Mouse (Mus musculus) stomach, postnatal 0 days (tissue): ENCODE measurements at regions not wholly inside any gene's neighbourhood (a gene's known extent, or its start where the extent isn't known, plus 50 kb on each side); places are given as distances from the start of the nearest gene placed in this dataset.
A peak's percentile ranks its signal among the peaks of the same experiment; 100 is the strongest.

Experiments used
- ATAC-seq: fragments of 200-750 bp; cut with Nextera tagmentation; 2 replicates; pipeline ENCODE4 v1.8.0; 2017; ENCODE audit not compliant: low FRiP score, low TSS enrichment
- DNase-seq: peaks from one replicate; pipeline ENCODE4 v3.0.0-alpha.2; 2016; ENCODE audit warnings: low spot score
- H3K27ac ChIP-seq: fragments of 300-500 bp; sonication (generic); replicated peaks from 2 replicates; pipeline ENCODE4 v1.5.1; 2014; ENCODE audit warnings: mild to moderate bottlenecking, control low read depth
- H3K27me3 ChIP-seq: fragments of 300-500 bp; sonication (generic); 2 replicates; pipeline ENCODE4 v1.6.1; 2014; ENCODE audit warnings: low read length; ENCODE audit not compliant: control insufficient read depth, insufficient read depth
- H3K36me3 ChIP-seq: fragments of 300-500 bp; sonication (generic); 2 replicates; pipeline ENCODE4 v1.6.1; 2014; ENCODE audit warnings: low read length, mixed read lengths; ENCODE audit not compliant: control insufficient read depth, insufficient read depth
- H3K4me1 ChIP-seq: fragments of 300-500 bp; sonication (generic); replicated peaks from 2 replicates; pipeline ENCODE4 v1.6.1; 2014; ENCODE audit warnings: antibody characterized with exemption; ENCODE audit not compliant: control insufficient read depth, insufficient read depth
- H3K4me2 ChIP-seq: fragments of 300-500 bp; sonication (generic); replicated peaks from 2 replicates; pipeline ENCODE4 v1.6.1; 2014; ENCODE audit warnings: low read depth, mild to moderate bottlenecking, control low read depth, moderate library complexity
- H3K4me3 ChIP-seq: fragments of 300-500 bp; sonication (generic); 2 replicates; pipeline ENCODE4 v1.5.1; 2014; ENCODE audit warnings: low read depth, low read length, control low read depth
- H3K9ac ChIP-seq: fragments of 300-500 bp; sonication (generic); 2 replicates; pipeline ENCODE4 v1.6.1; 2014; ENCODE audit warnings: mild to moderate bottlenecking, low read length, control low read depth, mixed read lengths
- H3K9me3 ChIP-seq: fragments of 300-500 bp; sonication (generic); 2 replicates; pipeline ENCODE4 v1.6.1; 2016; ENCODE audit warnings: low read length; ENCODE audit not compliant: control insufficient read depth
- CTCF ChIP-seq: IDR thresholded peaks from 2 replicates; pipeline ENCODE4 v1.5.1; 2016; ENCODE audit warnings: antibody characterized with exemption, low read depth, mild to moderate bottlenecking, moderate library complexity
- EP300 ChIP-seq: optimal IDR thresholded peaks from 2 replicates; pipeline ENCODE3; 2016; ENCODE audit warnings: antibody characterized with exemption
- WGBS: fragments of 180-500 bp; shearing (Covaris S2); extraction: QIAGEN DNeasy Blood & Tissue Kit; methylation state at CpG from one replicate; pipeline ENCODE4 v1.1.7; 2014; 5-methylcytosine and 5-hydroxymethylcytosine counted together

GRCm38 (mm10) chr16:92960740-92961139 lies 134.8 kb upstream of the Runx1 start:
- Histone ChIP-seq H3K27ac (no peak overlapping the region), H3K4me2 (no peak overlapping the region), H3K4me3 (no peak overlapping the region), H3K9ac (no peak overlapping the region), H3K4me1 (no peaks in the 10 kb centered on the region), H3K27me3 (no peaks in the 10 kb centered on the region), H3K36me3 (no peaks in the 10 kb centered on the region), H3K9me3 (no peaks in the 10 kb centered on the region)
- WGBS = 81% methylated on average over 7 of the region's 7 CpGs
- DNase-seq (no peak), ATAC-seq (no peak)
- no peak for TF ChIP-seq CTCF
- no peak for TF ChIP-seq EP300

- no peak for ATAC-seq
- 84% methylated on average over 8 of the region's 8 CpGs for WGBS
Observed at GRCm38 (mm10) chr16:92958967-92959366, 133.0 kb upstream of the Runx1 start.

GRCm38 (mm10) chr16:92958146-92958545 lies 132.2 kb upstream of the Runx1 start:
- no peak for ATAC-seq
- no peak for TF ChIP-seq EP300
- no peak for TF ChIP-seq CTCF
- no peaks in the 10 kb centered on the region for H3K9me3 ChIP-seq
- no peak overlapping the region for H3K4me3 ChIP-seq
- DNase-seq = no peak
- no peak overlapping the region for H3K27ac ChIP-seq
- no peaks in the 10 kb centered on the region for H3K27me3 ChIP-seq
- no peaks in the 10 kb centered on the region; the same call in 1 of the 2 replicates for H3K4me1 ChIP-seq
- no peaks in the 10 kb centered on the region for H3K36me3 ChIP-seq
- 57% methylated on average over 6 of the region's 6 CpGs for WGBS
- H3K4me2 ChIP-seq = no peak overlapping the region
- H3K9ac ChIP-seq = no peak overlapping the region

More at GRCm38 (mm10) chr16:92958967-92959366, 133.0 kb upstream of the Runx1 start:
- Histone ChIP-seq H3K27ac (no peak overlapping the region), H3K4me2 (no peak overlapping the region), H3K36me3 (no peaks in the 10 kb centered on the region), H3K4me3 (no peak overlapping the region), H3K4me1 (no peaks in the 10 kb centered on the region; the same call in 1 of the 2 replicates), H3K27me3 (no peaks in the 10 kb centered on the region), H3K9me3 (no peaks in the 10 kb centered on the region), H3K9ac (no peak overlapping the region)
- TF ChIP-seq EP300 (no peak), CTCF (no peak)
- DNase-seq = no peak

- Histone ChIP-seq H3K4me2 (peak overlapping the region; percentile 23; the same call in 1 of the 2 replicates), H3K27ac (peak overlapping the region; percentile 13; the same call in 1 of the 2 replicates), H3K9me3 (no peaks in the 10 kb centered on the region), H3K36me3 (no peaks in the 10 kb centered on the region), H3K27me3 (no peaks in the 10 kb centered on the region), H3K4me1 (no peaks in the 10 kb centered on the region; the same call in 1 of the 2 replicates), H3K4me3 (no peak overlapping the region), H3K9ac (no peak overlapping the region)
- TF ChIP-seq EP300 (no peak), CTCF (no peak)
- DNase-seq = peak; percentile 32
- no peak; the same call in 1 of the 2 replicates for ATAC-seq
- WGBS = 24% methylated on average over 5 of the region's 5 CpGs
Observed at GRCm38 (mm10) chr16:92955508-92955907, 129.6 kb upstream of the Runx1 start.

GRCm38 (mm10) chr16:92955087-92955486 lies 129.1 kb upstream of the Runx1 start:
- H3K27ac ChIP-seq = peak overlapping the region; percentile 13; the same call in 1 of the 2 replicates
- ATAC-seq = peak; percentile 6; the same call in 1 of the 2 replicates
- no peaks in the 10 kb centered on the region; the same call in 1 of the 2 replicates for H3K4me1 ChIP-seq
- H3K9me3 ChIP-seq = no peaks in the 10 kb centered on the region
- no peak for DNase-seq
- H3K4me3 ChIP-seq = no peak overlapping the region
- H3K9ac ChIP-seq = no peak overlapping the region
- no peaks in the 10 kb centered on the region for H3K36me3 ChIP-seq
- H3K4me2 ChIP-seq = no peak overlapping the region
- TF ChIP-seq EP300 (no peak), CTCF (no peak)
- H3K27me3 ChIP-seq = no peaks in the 10 kb centered on the region
- WGBS = 87% methylated on average over 4 of the region's 4 CpGs

GRCm38 (mm10) chr16:92953936-92954654 lies 128.1 kb upstream of the Runx1 start:
- 46% methylated on average over 11 of the region's 11 CpGs for WGBS
- Histone ChIP-seq H3K27me3 (no peaks in the 10 kb centered on the region), H3K27ac (no peak overlapping the region), H3K9ac (no peak overlapping the region), H3K36me3 (no peaks in the 10 kb centered on the region), H3K4me3 (no peak overlapping the region), H3K4me2 (no peak overlapping the region), H3K9me3 (no peaks in the 10 kb centered on the region), H3K4me1 (no peaks in the 10 kb centered on the region; the same call in 1 of the 2 replicates)
- 0 out of 2 replicates have a peak, but pooled peaks have one; percentile 2 for TF ChIP-seq CTCF
- no peak for TF ChIP-seq EP300
- peak; percentile 63 for ATAC-seq
- DNase-seq = peak; percentile 38
